Mouse (Mus musculus) heart, embryonic 16.5 days (tissue): ENCODE results near the gene 5730522E02Rik. TPM values are rescaled to one million over a fixed set of nuclear protein-coding genes. Genes with fewer than 3 reads are reported as not detected.
"Not testable (repeated sequence)": the region's sequence is repeated elsewhere in the genome, so short reads cannot be mapped to it uniquely, and the experiment has no call there.

Experiments
- ATAC-seq: fragments of 200-750 bp; cut with Nextera tagmentation; replicated peaks from 2 replicates; pipeline ENCODE4 v1.8.0; 2017; ENCODE audit warnings: moderate number of reproducible peaks; ENCODE audit not compliant: insufficient read depth, low FRiP score; ENCODE audit errors: extremely low read depth
- H3K27ac ChIP-seq: fragments of 300-500 bp; sonication (generic); 2 replicates; pipeline ENCODE4 v1.5.1; 2014; ENCODE audit warnings: mild to moderate bottlenecking, low read length, control low read depth, moderate library complexity
- H3K27me3 ChIP-seq: fragments of 300-500 bp; sonication (generic); 2 replicates; pipeline ENCODE4 v1.6.1; 2014; ENCODE audit warnings: low read length, mixed read lengths; ENCODE audit not compliant: control insufficient read depth, insufficient read depth
- H3K36me3 ChIP-seq: fragments of 300-500 bp; sonication (generic); 2 replicates; pipeline ENCODE4 v1.6.1; 2014; ENCODE audit not compliant: control insufficient read depth, insufficient read depth
- H3K4me1 ChIP-seq: fragments of 300-500 bp; sonication (generic); 2 replicates; pipeline ENCODE4 v1.6.1; 2014; ENCODE audit warnings: low read length, mixed read lengths; ENCODE audit not compliant: control insufficient read depth, insufficient read depth
- H3K4me2 ChIP-seq: fragments of 300-500 bp; sonication (generic); 2 replicates; pipeline ENCODE4 v1.6.1; 2014; ENCODE audit warnings: low read depth, mild to moderate bottlenecking, control low read depth, low read length
- H3K4me3 ChIP-seq: fragments of 300-500 bp; sonication (generic); 2 replicates; pipeline ENCODE4 v1.5.1; 2014; ENCODE audit warnings: mild to moderate bottlenecking, control low read depth, low read length
- H3K9ac ChIP-seq: fragments of 300-500 bp; sonication (generic); 2 replicates; pipeline ENCODE4 v1.6.1; 2014; ENCODE audit warnings: low read length, control low read depth
- H3K9me3 ChIP-seq: fragments of 300-500 bp; sonication (generic); replicated peaks from 2 replicates; pipeline ENCODE4 v1.6.1; 2016; ENCODE audit warnings: low read length; ENCODE audit not compliant: control insufficient read depth
- WGBS: fragments of 180-500 bp; shearing (Covaris S2); extraction: QIAGEN DNeasy Blood & Tissue Kit; methylation state at CpG from one replicate; pipeline ENCODE4 v1.1.7; 2014; 5-methylcytosine and 5-hydroxymethylcytosine counted together
- polyA plus RNA-seq: library from polyadenylated mRNA; unstranded; fragments of >200 nt; fragmentation: Nextera tagmentation; extraction: Ambion mirVana; gene quantifications from 2 replicates; pipeline ENCODE4 v1.2.1, GENCODE M21; 2015

The 5730522E02Rik gene
- 0.84 and 1.1 TPM in 2 replicates for polyA plus RNA-seq

DNA sequence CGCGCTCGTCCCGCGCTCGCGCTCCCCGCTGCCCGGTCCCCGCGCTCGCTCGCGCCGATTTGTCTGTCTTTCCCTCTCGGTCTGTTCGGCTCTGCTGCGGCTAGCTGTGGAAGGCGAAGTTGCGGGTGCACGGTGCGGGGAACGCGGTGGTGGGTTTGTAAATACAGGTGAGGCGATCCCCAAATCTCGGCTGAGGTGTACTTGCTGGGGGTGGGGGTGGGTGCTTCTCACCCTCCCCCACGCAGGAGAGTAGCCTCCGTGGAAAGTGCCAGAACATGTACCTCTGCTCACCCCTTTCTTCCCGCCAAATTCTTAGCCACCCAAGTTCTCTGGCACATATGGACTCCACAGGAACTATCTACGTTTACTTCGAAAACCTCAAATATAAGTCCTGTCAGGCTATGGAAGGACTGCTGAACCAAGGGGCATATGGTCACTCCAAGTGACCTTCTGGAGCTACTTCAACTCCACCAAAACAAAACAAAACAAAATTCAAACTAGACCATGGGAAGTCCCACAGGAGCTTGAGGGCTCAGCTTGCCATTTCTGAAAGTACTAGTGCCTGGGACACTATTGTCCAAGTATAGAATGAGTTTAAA lies at the start of gene 5730522E02Rik:
Gene 5730522E02Rik (minus strand): TSS at position 182 of the 599 bp plus-strand sequence.
- no peaks in the 10 kb centered on the region for H3K27me3 ChIP-seq
- H3K27ac ChIP-seq = peak within 1 kb of the TSS; percentile 91
- peak within 1 kb of the TSS; percentile 94 for H3K9ac ChIP-seq
- no peaks in the 10 kb centered on the region for H3K4me1 ChIP-seq
- no peaks in the 10 kb centered on the region for H3K9me3 ChIP-seq
- ATAC-seq = peak; percentile 34
- 1% methylated on average over 31 of the region's 31 CpGs for WGBS
- peak within 1 kb of the TSS; percentile 80 for H3K4me2 ChIP-seq
- H3K36me3 ChIP-seq = no peaks in the 10 kb centered on the region
- H3K4me3 ChIP-seq = peak within 1 kb of the TSS; percentile 77

DNA sequence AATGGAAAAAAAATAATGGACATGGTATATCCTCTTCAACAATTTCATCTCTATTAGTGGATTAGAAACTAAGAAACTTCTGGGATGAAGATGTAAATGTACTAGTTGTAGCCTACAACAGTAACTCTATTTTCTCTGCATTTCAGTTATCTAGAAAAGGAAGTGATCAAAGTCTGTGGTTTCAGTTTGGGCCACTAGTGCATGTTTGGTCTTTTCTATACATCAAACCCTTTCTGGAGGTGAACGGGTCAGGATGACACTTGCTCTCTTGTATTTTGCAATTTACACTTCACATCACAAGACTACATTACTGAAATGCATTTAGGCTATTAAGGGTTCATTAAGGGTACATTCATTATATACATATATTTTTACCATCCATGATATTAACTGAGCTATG lies 26.0 kb upstream of the 5730522E02Rik start:
- Histone ChIP-seq H3K27me3 (no peaks in the 10 kb centered on the region), H3K9ac (no peak overlapping the region), H3K4me3 (no peak overlapping the region), H3K4me2 (no peak overlapping the region), H3K4me1 (no peaks in the 10 kb centered on the region), H3K27ac (no peak overlapping the region), H3K36me3 (no peaks in the 10 kb centered on the region), H3K9me3 (no peaks in the 10 kb centered on the region)
- ATAC-seq = no peak
- WGBS = 75% methylated on average over 1 of the region's 1 CpGs

GRCm38 (mm10) chr11:26229895-26230294 lies 19.3 kb upstream of the 5730522E02Rik start:
- ATAC-seq = no peak
- H3K4me2 ChIP-seq = no peak overlapping the region
- no peaks in the 10 kb centered on the region for H3K4me1 ChIP-seq
- H3K9me3 ChIP-seq = no peaks in the 10 kb centered on the region
- 63% methylated on average over 1 of the region's 1 CpGs for WGBS
- no peak overlapping the region for H3K4me3 ChIP-seq
- no peak overlapping the region for H3K27ac ChIP-seq
- H3K27me3 ChIP-seq = no peaks in the 10 kb centered on the region
- no peak overlapping the region for H3K9ac ChIP-seq
- H3K36me3 ChIP-seq = no peaks in the 10 kb centered on the region

- not testable (repeated sequence) for ATAC-seq, H3K4me3 ChIP-seq, H3K4me1 ChIP-seq, H3K36me3 ChIP-seq, H3K9me3 ChIP-seq, H3K9ac ChIP-seq, H3K27me3 ChIP-seq, H3K4me2 ChIP-seq, H3K27ac ChIP-seq
- 92% methylated on average over 1 of the region's 1 CpGs for WGBS
Measured at GRCm38 (mm10) chr11:26213643-26214042, 3.1 kb upstream of the 5730522E02Rik start.

- no peaks in the 10 kb centered on the region for H3K4me1 ChIP-seq
- H3K27ac ChIP-seq = peak overlapping the region; percentile 91
- peak overlapping the region; percentile 94 for H3K9ac ChIP-seq
- peak overlapping the region; percentile 80 for H3K4me2 ChIP-seq
- no peaks in the 10 kb centered on the region for H3K27me3 ChIP-seq
- 2% methylated on average over 50 of the region's 73 CpGs for WGBS
- H3K9me3 ChIP-seq = no peaks in the 10 kb centered on the region
- no peaks in the 10 kb centered on the region for H3K36me3 ChIP-seq
- H3K4me3 ChIP-seq = peak overlapping the region; percentile 77
- peak; percentile 95 for ATAC-seq
Measured at GRCm38 (mm10) chr11:26209811-26210581, 567 bp downstream of the 5730522E02Rik start.

DNA sequence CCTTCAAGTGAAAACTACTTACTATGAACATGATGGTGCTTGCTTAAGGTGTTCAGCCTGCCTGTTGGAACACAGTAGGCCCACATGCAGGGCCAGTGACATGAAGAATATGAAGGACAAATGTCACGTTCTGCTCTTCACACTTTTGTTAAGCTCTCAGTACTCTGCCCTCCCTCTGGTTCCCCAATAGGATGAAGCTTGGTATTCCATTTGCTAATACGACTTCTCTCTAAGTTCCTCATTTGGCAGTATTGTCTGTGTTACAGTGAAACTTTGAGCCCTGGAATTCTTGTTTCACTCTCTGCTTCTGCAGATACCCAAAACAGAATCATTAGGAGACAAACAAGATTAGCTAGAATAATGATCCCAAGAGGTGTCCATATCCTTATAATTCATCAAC lies 7.1 kb downstream of the 5730522E02Rik start:
- ATAC-seq = no peak

DNA sequence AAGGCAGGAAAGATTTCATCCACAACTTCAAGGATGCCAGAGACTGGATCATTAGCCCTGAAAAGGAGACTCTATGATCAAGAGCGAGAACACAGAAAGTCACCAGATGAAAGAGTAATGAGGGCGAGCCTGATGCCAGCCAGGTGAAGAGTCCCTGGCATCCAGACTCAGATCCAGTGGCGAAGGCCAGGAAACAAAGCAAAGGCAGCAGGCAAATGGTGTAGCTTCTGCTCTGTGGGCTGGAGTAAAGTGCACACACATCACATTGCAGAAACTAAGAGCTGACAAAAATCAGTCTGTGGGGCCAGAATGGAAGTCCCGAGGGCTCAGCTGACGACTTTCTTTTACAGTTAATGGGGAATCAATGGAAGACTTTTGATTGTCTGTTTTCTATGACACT lies 7.7 kb downstream of the 5730522E02Rik start:
- Histone ChIP-seq H3K4me1 (no peaks in the 10 kb centered on the region), H3K4me3 (no peak overlapping the region), H3K9ac (no peak overlapping the region), H3K36me3 (no peaks in the 10 kb centered on the region), H3K4me2 (no peak overlapping the region), H3K9me3 (no peaks in the 10 kb centered on the region), H3K27ac (no peak overlapping the region), H3K27me3 (no peaks in the 10 kb centered on the region)
- no peak for ATAC-seq
- WGBS = 79% methylated on average over 5 of the region's 5 CpGs

More for the DNA sequence above, 7.1 kb downstream of the 5730522E02Rik start:
- Histone ChIP-seq H3K4me2 (no peak overlapping the region), H3K27me3 (no peaks in the 10 kb centered on the region), H3K4me1 (no peaks in the 10 kb centered on the region), H3K27ac (no peak overlapping the region), H3K36me3 (no peaks in the 10 kb centered on the region), H3K4me3 (no peak overlapping the region), H3K9ac (no peak overlapping the region), H3K9me3 (no peaks in the 10 kb centered on the region)
- 70% methylated on average over 2 of the region's 2 CpGs for WGBS

GRCm38 (mm10) chr11:26201778-26202097 lies 8.8 kb downstream of the 5730522E02Rik start:
- Histone ChIP-seq H3K4me3 (no peak overlapping the region), H3K4me1 (no peaks in the 10 kb centered on the region), H3K27me3 (no peaks in the 10 kb centered on the region), H3K36me3 (no peaks in the 10 kb centered on the region), H3K4me2 (no peak overlapping the region), H3K9ac (no peak overlapping the region), H3K27ac (no peak overlapping the region), H3K9me3 (no peaks in the 10 kb centered on the region)
- ATAC-seq = no peak

GRCm38 (mm10) chr11:26200970-26201777 lies 9.4 kb downstream of the 5730522E02Rik start:
- H3K4me1 ChIP-seq = no peaks in the 10 kb centered on the region
- H3K4me2 ChIP-seq = no peak overlapping the region
- H3K4me3 ChIP-seq = no peak overlapping the region
- H3K27ac ChIP-seq = no peak overlapping the region
- 48% methylated on average over 4 of the region's 4 CpGs for WGBS
- H3K36me3 ChIP-seq = no peaks in the 10 kb centered on the region
- no peak overlapping the region for H3K9ac ChIP-seq
- H3K9me3 ChIP-seq = no peaks in the 10 kb centered on the region
- 0 out of 2 replicates have a peak, but pooled peaks have one; percentile 63 for ATAC-seq
- H3K27me3 ChIP-seq = no peaks in the 10 kb centered on the region
